Mouse (Mus musculus): Measurements from ENCODE around the gene Rnf216. TPM values are rescaled to one million over a fixed set of nuclear protein-coding genes. Genes with fewer than 3 reads are reported as not detected.
A peak's percentile ranks its signal among the peaks of the same experiment; 100 is the strongest.

Gene Rnf216
- polyA plus RNA-seq, 1 experiment from 2014 or later: 37.3 TPM

GRCm38 (mm10) chr5:143130342-143130741 is 17.5 kb upstream of the Rnf216 start:
- no peak overlapping the region for H3K9ac ChIP-seq (replicated peaks)

DNA sequence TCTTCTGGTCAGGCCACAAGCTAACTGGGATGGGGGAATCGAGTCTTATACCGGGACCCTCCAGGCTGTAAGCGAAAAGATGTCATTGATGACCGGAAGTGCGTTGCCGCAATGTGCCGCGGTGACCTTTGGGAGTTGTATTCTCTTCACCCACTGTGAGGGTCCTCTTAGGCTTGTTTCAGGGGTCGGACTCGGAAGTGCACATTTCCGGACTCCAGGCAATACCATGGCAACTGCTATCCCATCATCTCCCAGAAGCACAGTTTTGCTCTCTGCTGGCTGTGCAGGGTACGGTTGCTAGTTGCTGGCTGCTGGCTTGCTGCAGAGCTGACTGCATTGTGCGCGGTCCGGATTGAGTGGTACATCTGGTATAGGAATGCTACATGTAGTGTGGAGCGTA is 16.3 kb upstream of the Rnf216 start:
- Histone ChIP-seq H3K27me3 (no peaks in the 10 kb centered on the region), H3K27ac (replicated peaks) (no peak overlapping the region), H3K4me3 (no peak overlapping the region), H3K36me3 (no peaks in the 10 kb centered on the region), H3K9ac (replicated peaks) (no peak overlapping the region), H3K9me3 (no peaks in the 10 kb centered on the region), H3K4me1 (peaks cover 4% of the 10 kb centered on the region; the same call in 1 of the 2 replicates), H3K4me2 (replicated peaks) (no peak overlapping the region)
- no peak for ATAC-seq (replicated peaks)
- WGBS: 90% methylated on average over 16 of the region's 16 CpGs

More at GRCm38 (mm10) chr5:143130342-143130741, 17.5 kb upstream of the Rnf216 start:
- Histone ChIP-seq H3K4me1 (peaks cover 3% of the 10 kb centered on the region; the same call in 1 of the 2 replicates), H3K27me3 (no peaks in the 10 kb centered on the region), H3K4me3 (no peak overlapping the region), H3K4me2 (replicated peaks) (no peak overlapping the region), H3K27ac (replicated peaks) (no peak overlapping the region), H3K9me3 (no peaks in the 10 kb centered on the region), H3K36me3 (no peaks in the 10 kb centered on the region)
- WGBS: 85% methylated on average over 7 of the region's 7 CpGs
- no peak for ATAC-seq (replicated peaks)

DNA sequence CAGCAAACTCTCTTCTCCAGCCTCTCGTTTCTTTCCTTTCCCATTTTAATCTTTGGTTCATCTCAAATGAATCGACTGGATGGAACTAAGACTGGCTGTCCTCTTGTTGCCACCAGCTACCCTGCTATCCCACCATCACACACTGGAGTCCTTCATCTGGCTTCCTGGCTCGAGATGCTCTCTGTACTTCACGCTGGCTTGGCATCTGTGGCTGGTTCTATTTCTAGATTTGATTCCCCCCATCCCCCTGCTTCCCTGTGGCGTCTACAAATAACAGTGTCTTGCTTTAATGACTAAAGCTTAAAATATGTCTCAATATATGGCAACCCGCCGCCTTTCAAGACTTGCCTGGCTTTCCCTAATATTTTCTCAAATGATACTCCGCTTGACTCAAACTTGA is 15.0 kb upstream of the Rnf216 start:
- Histone ChIP-seq H3K27me3 (no peaks in the 10 kb centered on the region), H3K9ac (replicated peaks) (no peak overlapping the region), H3K4me3 (no peak overlapping the region), H3K4me2 (replicated peaks) (no peak overlapping the region), H3K9me3 (no peaks in the 10 kb centered on the region), H3K4me1 (peaks cover 4% of the 10 kb centered on the region; the same call in 1 of the 2 replicates), H3K27ac (replicated peaks) (no peak overlapping the region), H3K36me3 (no peaks in the 10 kb centered on the region)
- ATAC-seq (replicated peaks): no peak
- 75% methylated on average over 8 of the region's 8 CpGs for WGBS

- ATAC-seq (replicated peaks): no peak
These were observed 14.1 kb upstream of the Rnf216 start for GRCm38 (mm10) chr5:143126908-143127307.

GRCm38 (mm10) chr5:143126089-143126488 is 13.3 kb upstream of the Rnf216 start:
- ATAC-seq (replicated peaks): no peak
- WGBS: 85% methylated on average over 8 of the region's 9 CpGs

More at GRCm38 (mm10) chr5:143126908-143127307, 14.1 kb upstream of the Rnf216 start:
- 77% methylated on average over 4 of the region's 4 CpGs for WGBS
- no peak overlapping the region for H3K4me2 ChIP-seq (replicated peaks)
- no peaks in the 10 kb centered on the region for H3K36me3 ChIP-seq
- H3K9me3 ChIP-seq: no peaks in the 10 kb centered on the region
- H3K4me3 ChIP-seq: no peak overlapping the region
- no peaks in the 10 kb centered on the region for H3K27me3 ChIP-seq
- no peak overlapping the region for H3K27ac ChIP-seq (replicated peaks)
- H3K9ac ChIP-seq (replicated peaks): no peak overlapping the region
- H3K4me1 ChIP-seq: peaks cover 4% of the 10 kb centered on the region; the same call in 1 of the 2 replicates

GRCm38 (mm10) chr5:143125601-143126000 is 12.8 kb upstream of the Rnf216 start:
- Histone ChIP-seq H3K9me3 (no peaks in the 10 kb centered on the region), H3K4me2 (replicated peaks) (no peak overlapping the region), H3K4me3 (no peak overlapping the region), H3K36me3 (no peaks in the 10 kb centered on the region), H3K9ac (replicated peaks) (no peak overlapping the region), H3K27me3 (no peaks in the 10 kb centered on the region), H3K27ac (replicated peaks) (peak overlapping the region; percentile 66), H3K4me1 (peaks cover 4% of the 10 kb centered on the region; the same call in 1 of the 2 replicates)
- ATAC-seq (replicated peaks): peak; percentile 76; the same call in 1 of the 2 replicates
- WGBS: 19% methylated on average over 7 of the region's 7 CpGs

More at GRCm38 (mm10) chr5:143126089-143126488, 13.3 kb upstream of the Rnf216 start:
- Histone ChIP-seq H3K9ac (replicated peaks) (no peak overlapping the region), H3K4me3 (no peak overlapping the region), H3K4me2 (replicated peaks) (no peak overlapping the region), H3K36me3 (no peaks in the 10 kb centered on the region), H3K4me1 (peaks cover 4% of the 10 kb centered on the region; the same call in 1 of the 2 replicates), H3K9me3 (no peaks in the 10 kb centered on the region), H3K27ac (replicated peaks) (peak overlapping the region; percentile 66; the same call in 1 of the 2 replicates), H3K27me3 (no peaks in the 10 kb centered on the region)

GRCm38 (mm10) chr5:143124805-143125378 is 12.1 kb upstream of the Rnf216 start:
- WGBS: 80% methylated on average over 4 of the region's 4 CpGs

GRCm38 (mm10) chr5:143122673-143123072 is 9.9 kb upstream of the Rnf216 start:
- Histone ChIP-seq H3K4me2 (replicated peaks) (no peak overlapping the region), H3K27me3 (no peaks in the 10 kb centered on the region), H3K36me3 (no peaks in the 10 kb centered on the region), H3K9ac (replicated peaks) (no peak overlapping the region), H3K27ac (replicated peaks) (no peak overlapping the region), H3K4me1 (peaks cover 4% of the 10 kb centered on the region; the same call in 1 of the 2 replicates), H3K4me3 (no peak overlapping the region), H3K9me3 (no peaks in the 10 kb centered on the region)
- no peak for ATAC-seq (replicated peaks)
- 56% methylated on average over 1 of the region's 1 CpGs for WGBS

More at GRCm38 (mm10) chr5:143124805-143125378, 12.1 kb upstream of the Rnf216 start:
- peaks cover 4% of the 10 kb centered on the region; the same call in 1 of the 2 replicates for H3K4me1 ChIP-seq
- no peak overlapping the region for H3K4me2 ChIP-seq (replicated peaks)
- H3K27ac ChIP-seq (replicated peaks): peak overlapping the region; percentile 66
- no peak for ATAC-seq (replicated peaks)
- no peaks in the 10 kb centered on the region for H3K27me3 ChIP-seq
- no peaks in the 10 kb centered on the region for H3K9me3 ChIP-seq
- H3K36me3 ChIP-seq: no peaks in the 10 kb centered on the region
- H3K9ac ChIP-seq (replicated peaks): no peak overlapping the region
- H3K4me3 ChIP-seq: no peak overlapping the region

GRCm38 (mm10) chr5:143122125-143122524 is 9.3 kb upstream of the Rnf216 start:
- Histone ChIP-seq H3K27me3 (no peaks in the 10 kb centered on the region), H3K4me1 (peaks cover 4% of the 10 kb centered on the region; the same call in 1 of the 2 replicates), H3K36me3 (no peaks in the 10 kb centered on the region), H3K9me3 (no peaks in the 10 kb centered on the region), H3K9ac (replicated peaks) (no peak overlapping the region), H3K27ac (replicated peaks) (no peak overlapping the region), H3K4me2 (replicated peaks) (no peak overlapping the region), H3K4me3 (no peak overlapping the region)
- ATAC-seq (replicated peaks): no peak
- 79% methylated on average over 8 of the region's 8 CpGs for WGBS

DNA sequence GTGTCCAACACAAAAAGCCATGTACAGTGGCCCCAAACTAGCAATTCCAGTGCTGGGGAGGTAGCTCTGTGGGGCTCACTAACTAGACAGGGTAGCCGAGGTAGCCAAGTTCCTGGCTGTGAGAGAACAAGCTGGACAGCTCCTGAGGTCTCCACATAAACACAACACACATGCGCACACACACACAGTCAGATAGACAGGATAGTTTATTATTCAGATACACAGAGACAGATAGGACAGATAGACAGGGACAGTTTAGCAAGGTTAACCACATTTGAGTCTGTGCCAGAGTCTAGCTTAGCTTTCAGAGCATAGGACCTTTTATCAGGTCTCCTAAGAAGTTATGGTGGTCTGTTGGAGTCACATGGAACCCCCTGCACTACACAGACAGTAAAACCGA is 6.0 kb downstream of the Rnf216 start:
- Histone ChIP-seq H3K27me3 (no peaks in the 10 kb centered on the region), H3K27ac (replicated peaks) (no peak overlapping the region), H3K4me3 (no peak overlapping the region), H3K4me2 (replicated peaks) (no peak overlapping the region), H3K9ac (replicated peaks) (no peak overlapping the region), H3K4me1 (peaks cover 14% of the 10 kb centered on the region), H3K36me3 (no peaks in the 10 kb centered on the region), H3K9me3 (no peaks in the 10 kb centered on the region)
- ATAC-seq (replicated peaks): no peak
- WGBS: 92% methylated on average over 3 of the region's 3 CpGs

DNA sequence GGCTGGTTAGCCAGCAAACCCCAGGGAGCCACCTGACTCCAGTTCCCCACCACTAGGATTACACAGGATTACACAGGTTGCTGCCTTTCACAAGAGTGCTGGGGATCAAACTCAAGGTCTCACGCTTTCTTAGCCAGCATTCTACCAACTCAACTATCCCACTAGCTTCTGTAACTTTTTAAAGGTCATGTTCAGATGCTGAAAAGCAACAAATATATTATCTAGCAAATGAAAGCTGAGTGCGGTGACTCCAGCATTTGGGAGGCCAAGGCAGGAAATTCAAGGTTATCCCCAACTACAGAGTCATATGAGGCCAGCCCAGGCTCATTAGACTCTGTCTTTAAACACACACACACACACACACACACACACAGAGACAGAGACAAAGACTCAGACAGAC is 9.6 kb downstream of the Rnf216 start:
- Histone ChIP-seq H3K4me3 (no peak overlapping the region), H3K27me3 (no peaks in the 10 kb centered on the region), H3K36me3 (no peaks in the 10 kb centered on the region), H3K27ac (replicated peaks) (no peak overlapping the region), H3K9ac (replicated peaks) (no peak overlapping the region), H3K4me1 (peaks cover 11% of the 10 kb centered on the region), H3K4me2 (replicated peaks) (no peak overlapping the region), H3K9me3 (no peaks in the 10 kb centered on the region)
- 95% methylated on average over 2 of the region's 2 CpGs for WGBS
- no peak for ATAC-seq (replicated peaks)

DNA sequence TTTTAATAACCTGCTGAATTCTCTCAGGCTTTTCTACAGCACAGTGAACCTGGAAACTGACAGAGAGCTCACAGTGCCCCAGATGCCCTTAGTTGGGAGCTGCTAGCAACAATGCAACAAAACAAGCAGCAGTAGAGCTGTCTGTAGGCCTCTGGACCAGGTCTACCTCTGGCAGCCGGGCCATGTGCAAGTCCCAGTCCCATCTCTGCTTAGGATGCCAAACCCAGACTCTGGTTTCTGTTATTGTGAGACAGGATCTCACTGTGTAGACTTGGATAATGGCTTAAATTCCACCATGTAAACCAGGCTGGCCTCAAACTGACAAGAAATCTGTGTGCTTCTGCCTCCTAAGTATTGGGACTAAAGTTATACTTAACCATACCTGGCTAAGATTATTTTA is 11.2 kb downstream of the Rnf216 start:
- H3K9ac ChIP-seq (replicated peaks): no peak overlapping the region
- 78% methylated on average over 1 of the region's 1 CpGs for WGBS
- no peak for ATAC-seq (replicated peaks)

GRCm38 (mm10) chr5:143095256-143095655 is 17.5 kb downstream of the Rnf216 start:
- H3K36me3 ChIP-seq: peaks cover 13% of the 10 kb centered on the region
- WGBS: 91% methylated on average over 7 of the region's 7 CpGs
- no peak overlapping the region for H3K4me3 ChIP-seq
- no peaks in the 10 kb centered on the region for H3K9me3 ChIP-seq
- no peak for ATAC-seq (replicated peaks)
- no peak overlapping the region for H3K4me2 ChIP-seq (replicated peaks)
- H3K27me3 ChIP-seq: no peaks in the 10 kb centered on the region
- H3K9ac ChIP-seq (replicated peaks): no peak overlapping the region
- H3K27ac ChIP-seq (replicated peaks): no peak overlapping the region
- H3K4me1 ChIP-seq: peaks cover 2% of the 10 kb centered on the region; the same call in 1 of the 2 replicates

More for the DNA sequence above, 11.2 kb downstream of the Rnf216 start:
- Histone ChIP-seq H3K27me3 (no peaks in the 10 kb centered on the region), H3K4me2 (replicated peaks) (no peak overlapping the region), H3K9me3 (no peaks in the 10 kb centered on the region), H3K36me3 (no peaks in the 10 kb centered on the region), H3K4me3 (no peak overlapping the region), H3K4me1 (peaks cover 11% of the 10 kb centered on the region), H3K27ac (replicated peaks) (no peak overlapping the region)

Data from forebrain, embryonic 15.5 days (tissue).